Mouse (Mus musculus): ENCODE data around the gene Pccb.

GRCm38 (mm10) chr9:100944677-100945365 lies 89.9 kb downstream of the Pccb start:
- TF ChIP-seq CTCF (IDR thresholded peaks at IDR 0.05): no peak
- no peak for TF ChIP-seq EP300 (IDR thresholded peaks at IDR 0.05)

Data from lung, postnatal 0 days (tissue).